Mouse (Mus musculus) spleen, adult 2 months (tissue): ENCODE measurements around the gene Ccr3. TPM values are rescaled to one million over a fixed set of nuclear protein-coding genes. Genes with fewer than 3 reads are reported as not detected.
A peak's percentile ranks its signal among the peaks of the same experiment; 100 is the strongest.
"Not testable (repeated sequence)": the region's sequence is repeated elsewhere in the genome, so short reads cannot be mapped to it uniquely, and the experiment has no call there.

ENCODE experiments used
- DNase-seq, 2 experiments: peaks; one replicate each; pipeline versions ENCODE4 v3.0.0 to v3.0.0-alpha.2; 2012 to 2021; ENCODE audit warnings: low spot score in 2 of 2, low read depth in 1 of 2
- H3K27ac ChIP-seq: fragments of 200-500 bp; 2 replicates; pipeline ENCODE4 v1.5.1; 2012; ENCODE audit warnings: low read length, inconsistent platforms; ENCODE audit not compliant: insufficient read depth
- H3K27me3 ChIP-seq: fragments of 200-500 bp; 2 replicates; pipeline ENCODE4 v1.6.1; 2012; ENCODE audit warnings: mild to moderate bottlenecking, moderate library complexity, low read length, inconsistent platforms; ENCODE audit not compliant: control insufficient read depth, insufficient read depth
- H3K36me3 ChIP-seq: fragments of 200-500 bp; 2 replicates; pipeline ENCODE4 v1.6.1; 2012; ENCODE audit warnings: mild to moderate bottlenecking, low read length, inconsistent platforms; ENCODE audit not compliant: control insufficient read depth, insufficient read depth
- H3K4me1 ChIP-seq: fragments of 200-500 bp; 2 replicates; pipeline ENCODE4 v1.6.1; 2011; ENCODE audit warnings: inconsistent platforms; ENCODE audit not compliant: control insufficient read depth, insufficient read depth, insufficient read length
- H3K4me3 ChIP-seq: fragments of 200-500 bp; 2 replicates; pipeline ENCODE4 v1.5.1; 2011; ENCODE audit warnings: mild to moderate bottlenecking, inconsistent platforms; ENCODE audit not compliant: insufficient read depth, insufficient read length; ENCODE audit errors: extremely low read depth
- CTCF ChIP-seq: fragments of 200-500 bp; IDR thresholded peaks from 2 replicates; pipeline ENCODE4 v1.5.1; 2011; ENCODE audit warnings: mild to moderate bottlenecking, inconsistent platforms; ENCODE audit not compliant: insufficient read depth, insufficient read length, insufficient replicate concordance; ENCODE audit errors: extremely low read depth
- POLR2A ChIP-seq: fragments of 200-500 bp; IDR thresholded peaks from 2 replicates; pipeline ENCODE4 v1.6.1; 2011; ENCODE audit warnings: low read depth, low read length, inconsistent platforms
- WGBS: fragments of 180-500 bp; shearing (Covaris S2); methylation state at CpG from one replicate; pipeline ENCODE4 v1.1.7; 2018; 5-methylcytosine and 5-hydroxymethylcytosine counted together
- polyA plus RNA-seq: library from polyadenylated mRNA; depleted of rRNA; stranded (reverse); fragments of >200 nt; gene quantifications from 2 replicates; pipeline ENCODE4 v1.2.3, GENCODE M21; 2012; rRNA removed

Ccr3 gene
- polyA plus RNA-seq, 1 experiment = 6.2 TPM

- Histone ChIP-seq H3K36me3 (no peaks in the 10 kb centered on the region), H3K4me1 (peaks cover 10% of the 10 kb centered on the region; the same call in 1 of the 2 replicates), H3K4me3 (no peak overlapping the region), H3K27me3 (no peaks in the 10 kb centered on the region), H3K27ac (peak overlapping the region; percentile 74; the same call in 1 of the 2 replicates)
- TF ChIP-seq POLR2A (no peak), CTCF (no peak)
- peak in 1 of 2 experiments; percentile 59 for DNase-seq
- 3% methylated on average over 2 of the region's 2 CpGs for WGBS
Measured at GRCm38 (mm10) chr9:124068098-124069058, 46.6 kb downstream of the Ccr3 start.

DNA sequence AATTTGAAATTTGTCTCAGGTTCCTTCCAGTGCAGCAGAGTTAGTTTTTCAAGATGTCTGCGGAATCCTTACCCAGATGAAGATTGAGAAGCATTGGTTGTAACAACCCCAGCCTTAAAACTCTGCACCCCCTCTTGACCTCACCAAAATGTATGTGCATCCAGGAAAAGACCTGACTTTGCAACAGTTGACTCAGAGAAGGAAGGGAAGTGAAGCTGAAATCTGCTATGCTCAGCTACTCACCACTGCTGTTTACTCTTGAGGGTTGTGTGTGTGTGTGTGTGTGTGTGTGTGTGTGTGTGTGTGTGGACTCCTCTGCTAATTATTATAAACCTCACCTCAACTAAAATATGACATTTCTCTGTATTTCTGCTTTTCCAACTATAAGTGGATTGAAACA lies 49.7 kb downstream of the Ccr3 start:
- Histone ChIP-seq H3K36me3 (no peaks in the 10 kb centered on the region), H3K27me3 (no peaks in the 10 kb centered on the region), H3K4me1 (peaks cover 10% of the 10 kb centered on the region; the same call in 1 of the 2 replicates), H3K27ac (no peak overlapping the region), H3K4me3 (no peak overlapping the region)
- 87% methylated on average over 1 of the region's 1 CpGs for WGBS
- DNase-seq = no peak
- no peak for TF ChIP-seq CTCF
- no peak for TF ChIP-seq POLR2A

DNA sequence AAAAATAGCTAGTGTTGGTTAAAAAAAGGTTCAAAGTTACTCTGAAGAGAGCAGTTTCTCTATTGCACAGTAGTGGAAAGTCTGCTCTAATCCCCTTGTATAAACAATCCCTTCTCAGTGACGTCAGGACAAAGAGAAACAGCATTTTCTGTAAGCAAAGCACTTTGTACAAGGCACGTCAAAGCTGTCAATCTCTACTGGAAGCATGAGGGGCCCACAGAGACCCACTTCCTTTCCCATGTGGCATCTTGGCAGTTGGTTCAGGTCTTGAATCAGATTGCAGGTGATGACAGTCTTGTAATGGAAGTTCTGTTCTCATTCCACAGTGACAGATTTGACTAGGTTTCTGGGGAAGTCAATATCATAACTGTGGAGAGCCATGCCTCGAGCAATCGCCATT lies 58.0 kb downstream of the Ccr3 start:
- Histone ChIP-seq H3K4me3 (no peak overlapping the region), H3K27me3 (no peaks in the 10 kb centered on the region), H3K4me1 (no peaks in the 10 kb centered on the region), H3K27ac (no peak overlapping the region), H3K36me3 (no peaks in the 10 kb centered on the region)
- DNase-seq = no peak
- 54% methylated on average over 4 of the region's 4 CpGs for WGBS
- TF ChIP-seq POLR2A = no peak
- TF ChIP-seq CTCF = no peak

DNA sequence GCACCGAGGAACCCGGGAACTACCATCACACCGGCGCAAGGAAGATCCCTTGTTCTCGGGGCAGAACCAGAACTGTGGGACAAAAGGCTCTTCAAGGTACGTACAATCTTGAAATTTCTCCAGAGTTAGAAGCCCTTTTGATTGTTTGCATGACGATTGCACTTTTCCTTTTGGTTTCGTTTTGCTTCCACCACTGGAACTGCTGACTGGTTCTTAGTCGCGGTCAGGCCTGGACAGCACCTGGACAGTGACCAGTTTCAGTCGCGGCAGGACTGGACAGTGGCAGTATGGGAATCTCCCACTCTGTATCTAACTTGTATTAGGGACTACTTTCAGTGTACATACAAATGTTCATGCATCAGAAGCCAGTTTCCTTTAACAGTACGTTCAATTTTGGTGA lies 58.7 kb downstream of the Ccr3 start:
- WGBS = 83% methylated on average over 13 of the region's 13 CpGs
- not testable (repeated sequence) for H3K4me1 ChIP-seq, H3K4me3 ChIP-seq, H3K27ac ChIP-seq, H3K27me3 ChIP-seq, H3K36me3 ChIP-seq, DNase-seq

Other genes starting within 250 kb of the Ccr3 start
- 4.2 and 5.2 TPM in 2 replicates for gene Cxcr6, start 215.5 kb upstream of the Ccr3 start, polyA plus RNA-seq
- 5.0 and 6.0 TPM in 2 replicates for gene Fyco1, start 170.1 kb upstream of the Ccr3 start, polyA plus RNA-seq
- gene Xcr1, start 159.9 kb upstream of the Ccr3 start, polyA plus RNA-seq = 3.2 and 3.5 TPM in 2 replicates
- 4.2 and 4.4 TPM in 2 replicates for gene Ccr1, start 53.3 kb upstream of the Ccr3 start, polyA plus RNA-seq
- gene Ccr1l1, start 43.6 kb upstream of the Ccr3 start, polyA plus RNA-seq = 0.41 and 0.53 TPM in 2 replicates
- 3.7 TPM in 2 replicates for gene Ccr2, start 80.0 kb downstream of the Ccr3 start, polyA plus RNA-seq
- 1.1 and 2.0 TPM in 2 replicates for gene Ccr5, start 99.6 kb downstream of the Ccr3 start, polyA plus RNA-seq